Mouse (Mus musculus): ENCODE measurements around the gene Dusp14.

Gene Dusp14

GRCm38 (mm10) chr11:84069034-84069370 is at the start of gene Dusp14:
Dusp14 (minus strand) TSS chr11:84069261.
- DNase-seq, result peak; percentile 30

- no peak for DNase-seq
Measured at GRCm38 (mm10) chr11:84117431-84117830, 48.4 kb upstream of the Dusp14 start.

- DNase-seq, result no peak
Measured at GRCm38 (mm10) chr11:84116221-84116620, 47.2 kb upstream of the Dusp14 start.

GRCm38 (mm10) chr11:84115646-84116045 is 46.6 kb upstream of the Dusp14 start:
- DNase-seq, result no peak

GRCm38 (mm10) chr11:84113623-84114022 is 44.6 kb upstream of the Dusp14 start:
- DNase-seq, result no peak

- no peak for DNase-seq
Measured at GRCm38 (mm10) chr11:84107137-84107536, 38.1 kb upstream of the Dusp14 start.

GRCm38 (mm10) chr11:84104036-84104435 is 35.0 kb upstream of the Dusp14 start:
- no peak for DNase-seq

- no peak for DNase-seq
Measured at GRCm38 (mm10) chr11:84101182-84101581, 32.1 kb upstream of the Dusp14 start.

- no peak for DNase-seq
Measured at GRCm38 (mm10) chr11:84097251-84097998, 28.4 kb upstream of the Dusp14 start.

GRCm38 (mm10) chr11:84095084-84095483 is 26.0 kb upstream of the Dusp14 start:
- no peak for DNase-seq

- no peak for DNase-seq
Measured at GRCm38 (mm10) chr11:84090572-84090971, 21.5 kb upstream of the Dusp14 start.

GRCm38 (mm10) chr11:84081901-84082300 is 12.8 kb upstream of the Dusp14 start:
- no peak for DNase-seq

GRCm38 (mm10) chr11:84080327-84080726 is 11.3 kb upstream of the Dusp14 start:
- DNase-seq, result no peak

GRCm38 (mm10) chr11:84079887-84080286 is 10.8 kb upstream of the Dusp14 start:
- DNase-seq, result no peak

- no peak for DNase-seq
Measured at GRCm38 (mm10) chr11:84079361-84079760, 10.3 kb upstream of the Dusp14 start.

- no peak for DNase-seq
Measured at GRCm38 (mm10) chr11:84078601-84079000, 9.5 kb upstream of the Dusp14 start.

GRCm38 (mm10) chr11:84077008-84077407 is 7.9 kb upstream of the Dusp14 start:
- no peak for DNase-seq

- DNase-seq, result no peak
Measured at GRCm38 (mm10) chr11:84073816-84074764, 5.0 kb upstream of the Dusp14 start.

GRCm38 (mm10) chr11:84072904-84073651 is 4.0 kb upstream of the Dusp14 start:
- no peak for DNase-seq

GRCm38 (mm10) chr11:84068191-84069033 is 649 bp downstream of the Dusp14 start:
- peak; percentile 75 for DNase-seq

GRCm38 (mm10) chr11:84067720-84068190 is 1.3 kb downstream of the Dusp14 start:
- peak; percentile 65 for DNase-seq
